Mouse (Mus musculus) hindbrain, postnatal 0 days (tissue): ENCODE measurements at regions not wholly inside any gene's neighbourhood (a gene's known extent, or its start where the extent isn't known, plus 50 kb on each side); places are given as distances from the start of the nearest gene placed in this dataset.

Experiments
- ATAC-seq: fragments of 200-750 bp; cut with Nextera tagmentation; 2 replicates; pipeline ENCODE4 v1.8.0; 2017; ENCODE audit warnings: mild to moderate bottlenecking, moderate TSS enrichment, moderate library complexity
- DNase-seq: peaks from one replicate; pipeline ENCODE4 v3.0.0-alpha.2; 2015; ENCODE audit warnings: low spot score
- H3K27ac ChIP-seq: fragments of 300-500 bp; sonication (generic); 2 replicates; pipeline ENCODE4 v1.5.1; 2014; ENCODE audit warnings: mild to moderate bottlenecking
- H3K27me3 ChIP-seq: fragments of 300-500 bp; sonication (generic); 2 replicates; pipeline ENCODE4 v1.6.1; 2014; ENCODE audit warnings: low read length, mixed read lengths; ENCODE audit not compliant: insufficient read depth
- H3K36me3 ChIP-seq: fragments of 300-500 bp; sonication (generic); 2 replicates; pipeline ENCODE4 v1.6.1; 2014; ENCODE audit warnings: low read length, mixed read lengths; ENCODE audit not compliant: insufficient read depth
- H3K4me1 ChIP-seq: fragments of 300-500 bp; sonication (generic); 2 replicates; pipeline ENCODE4 v1.6.1; 2014; ENCODE audit warnings: antibody characterized with exemption, low read length, mixed read lengths; ENCODE audit not compliant: insufficient read depth
- H3K4me2 ChIP-seq: fragments of 300-500 bp; sonication (generic); 2 replicates; pipeline ENCODE4 v1.6.1; 2014; ENCODE audit warnings: low read depth, mild to moderate bottlenecking, low read length, moderate library complexity, mixed read lengths
- H3K4me3 ChIP-seq: fragments of 300-500 bp; sonication (generic); 2 replicates; pipeline ENCODE4 v1.5.1; 2014; ENCODE audit warnings: low read length
- H3K9ac ChIP-seq: fragments of 300-500 bp; sonication (generic); replicated peaks from 2 replicates; pipeline ENCODE4 v1.6.1; 2014; ENCODE audit warnings: mild to moderate bottlenecking, low read length, moderate library complexity, mixed read lengths
- H3K9me3 ChIP-seq: fragments of 300-500 bp; sonication (generic); 2 replicates; pipeline ENCODE4 v1.6.1; 2016; ENCODE audit warnings: low read length, mixed read lengths
- CTCF ChIP-seq: IDR thresholded peaks from 2 replicates; pipeline ENCODE4 v1.5.1; 2016; ENCODE audit warnings: antibody characterized with exemption, control low read depth, low read depth
- WGBS: fragments of 180-500 bp; shearing (Covaris S2); extraction: QIAGEN DNeasy Blood & Tissue Kit; methylation state at CpG from one replicate; pipeline ENCODE4 v1.1.7; 2014; 5-methylcytosine and 5-hydroxymethylcytosine counted together

- Histone ChIP-seq H3K27me3 (no peaks in the 10 kb centered on the region), H3K4me2 (no peak overlapping the region), H3K4me1 (no peaks in the 10 kb centered on the region), H3K27ac (no peak overlapping the region), H3K4me3 (no peak overlapping the region), H3K9ac (no peak overlapping the region), H3K9me3 (no peaks in the 10 kb centered on the region), H3K36me3 (no peaks in the 10 kb centered on the region)
- no peak for TF ChIP-seq CTCF
- WGBS = 27% methylated on average over 4 of the region's 4 CpGs
- ATAC-seq (no peak), DNase-seq (no peak)
Observed at GRCm38 (mm10) chr8:34578043-34578442, 466.5 kb upstream of the Gm10131 start.

- WGBS = 59% methylated on average over 3 of the region's 3 CpGs
- no peak for ATAC-seq
- no peak for TF ChIP-seq CTCF
- no peak overlapping the region for H3K27ac ChIP-seq
- no peak overlapping the region for H3K4me3 ChIP-seq
- DNase-seq = no peak
- H3K27me3 ChIP-seq = no peaks in the 10 kb centered on the region
- no peaks in the 10 kb centered on the region for H3K36me3 ChIP-seq
- no peaks in the 10 kb centered on the region for H3K9me3 ChIP-seq
- no peaks in the 10 kb centered on the region for H3K4me1 ChIP-seq
- no peak overlapping the region for H3K4me2 ChIP-seq
- no peak overlapping the region for H3K9ac ChIP-seq
Observed at GRCm38 (mm10) chr8:34574009-34574408, 462.5 kb upstream of the Gm10131 start.

GRCm38 (mm10) chr8:34573007-34573881 lies 461.7 kb upstream of the Gm10131 start:
- no peaks in the 10 kb centered on the region for H3K9me3 ChIP-seq
- H3K4me3 ChIP-seq = no peak overlapping the region
- no peak overlapping the region for H3K9ac ChIP-seq
- WGBS = 68% methylated on average over 9 of the region's 9 CpGs
- H3K27ac ChIP-seq = no peak overlapping the region
- H3K4me2 ChIP-seq = no peak overlapping the region
- no peak for DNase-seq
- TF ChIP-seq CTCF = no peak
- H3K36me3 ChIP-seq = no peaks in the 10 kb centered on the region
- no peaks in the 10 kb centered on the region for H3K27me3 ChIP-seq
- ATAC-seq = no peak
- H3K4me1 ChIP-seq = no peaks in the 10 kb centered on the region

- H3K4me2 ChIP-seq = no peak overlapping the region
- WGBS = 89% methylated on average over 1 of the region's 1 CpGs
- DNase-seq (no peak), ATAC-seq (no peak)
- no peaks in the 10 kb centered on the region for H3K4me1 ChIP-seq
- H3K36me3 ChIP-seq = no peaks in the 10 kb centered on the region
- no peak overlapping the region for H3K9ac ChIP-seq
- H3K27me3 ChIP-seq = no peaks in the 10 kb centered on the region
- no peak overlapping the region for H3K4me3 ChIP-seq
- H3K27ac ChIP-seq = no peak overlapping the region
- H3K9me3 ChIP-seq = no peaks in the 10 kb centered on the region
- no peak for TF ChIP-seq CTCF
Observed at GRCm38 (mm10) chr8:34571736-34572135, 460.2 kb upstream of the Gm10131 start.

- Histone ChIP-seq H3K4me3 (no peak overlapping the region), H3K9me3 (no peaks in the 10 kb centered on the region; the same call in 1 of the 2 replicates), H3K4me2 (no peak overlapping the region), H3K27ac (no peak overlapping the region), H3K27me3 (no peaks in the 10 kb centered on the region), H3K9ac (no peak overlapping the region), H3K4me1 (no peaks in the 10 kb centered on the region), H3K36me3 (no peaks in the 10 kb centered on the region)
- WGBS = 57% methylated on average over 8 of the region's 8 CpGs
- TF ChIP-seq CTCF = no peak
- no peak for ATAC-seq
- DNase-seq = no peak
Observed at GRCm38 (mm10) chr8:34562278-34562677, 450.7 kb upstream of the Gm10131 start.

- Histone ChIP-seq H3K9me3 (no peaks in the 10 kb centered on the region), H3K9ac (no peak overlapping the region), H3K27me3 (no peaks in the 10 kb centered on the region), H3K36me3 (no peaks in the 10 kb centered on the region), H3K27ac (no peak overlapping the region), H3K4me2 (no peak overlapping the region), H3K4me1 (no peaks in the 10 kb centered on the region), H3K4me3 (no peak overlapping the region)
- no peak for TF ChIP-seq CTCF
- ATAC-seq (no peak), DNase-seq (no peak)
- WGBS = 45% methylated on average over 5 of the region's 5 CpGs
Observed at GRCm38 (mm10) chr8:34549786-34550185, 438.2 kb upstream of the Gm10131 start.

GRCm38 (mm10) chr8:34546815-34547214 lies 435.3 kb upstream of the Gm10131 start:
- Histone ChIP-seq H3K4me1 (no peaks in the 10 kb centered on the region), H3K4me2 (peak overlapping the region; percentile 30; the same call in 1 of the 2 replicates), H3K36me3 (no peaks in the 10 kb centered on the region), H3K27ac (no peak overlapping the region), H3K9ac (no peak overlapping the region), H3K27me3 (no peaks in the 10 kb centered on the region), H3K9me3 (no peaks in the 10 kb centered on the region), H3K4me3 (no peak overlapping the region)
- 17% methylated on average over 11 of the region's 11 CpGs for WGBS
- ATAC-seq = no peak
- DNase-seq = no peak
- no peak for TF ChIP-seq CTCF
